30 mouse cellular contexts compared by ENCODE assay signal in the genomic region with DNA sequence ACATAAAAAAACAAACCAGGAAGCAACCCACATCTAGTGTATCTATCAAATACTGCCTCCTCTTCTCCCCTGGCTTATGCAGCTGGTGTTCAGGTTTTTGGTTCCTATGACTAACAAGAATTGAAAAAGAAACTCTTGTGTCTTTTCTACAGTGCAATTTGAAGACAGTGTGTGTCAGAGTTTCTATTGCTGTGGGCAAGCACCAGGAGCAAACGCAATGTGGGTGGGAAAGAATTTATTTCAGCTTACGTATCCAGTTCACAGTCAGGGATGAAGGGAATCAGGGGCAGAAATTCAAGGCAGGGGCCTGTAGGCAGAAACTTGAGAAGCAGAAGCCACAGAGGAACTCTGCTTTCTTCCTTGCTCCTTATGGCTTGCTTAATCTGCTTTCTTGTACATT.
"Had no signal": no experiment of that assay in that cellular context is flagged by ENCODE, and none has a peak within 500 bp of the region (broad histone marks: within the 10 kb centered on the region; RNA-seq: fewer than 3 reads in every experiment).

No protein-coding gene starts in this region.

- H3K9ac ChIP-seq: limb, embryonic 12.5 days; limb, embryonic 13.5 days; limb, embryonic 15.5 days; liver, embryonic 12.5 days; liver, embryonic 13.5 days; liver, embryonic 14.5 days; liver, embryonic 15.5 days; liver, postnatal 0 days; lung, embryonic 14.5 days; lung, embryonic 15.5 days; midbrain, embryonic 12.5 days; midbrain, embryonic 13.5 days; midbrain, embryonic 15.5 days had no signal

- H3K4me1 ChIP-seq: limb, embryonic 10.5 days; limb, embryonic 12.5 days; limb, embryonic 13.5 days; limb, embryonic 15.5 days; liver, embryonic 12.5 days; liver, embryonic 13.5 days; liver, embryonic 15.5 days; lung, embryonic 15.5 days; megakaryocyte, embryonic 14.5 days; midbrain, embryonic 12.5 days; midbrain, embryonic 15.5 days had no signal

- H3K27me3 ChIP-seq: limb, embryonic 12.5 days; limb, embryonic 13.5 days; limb, embryonic 15.5 days; liver, embryonic 12.5 days; liver, embryonic 13.5 days; liver, embryonic 15.5 days; lung, embryonic 15.5 days; megakaryocyte, embryonic 14.5 days; midbrain, embryonic 12.5 days; midbrain, embryonic 13.5 days; midbrain, embryonic 15.5 days had no signal

- ATAC-seq: liver, embryonic 12.5 days; liver, postnatal 0 days; lung, postnatal 0 days; midbrain, embryonic 13.5 days; midbrain, embryonic 15.5 days; midbrain, embryonic 16.5 days had no signal

- H3K9me3 ChIP-seq: limb, embryonic 10.5 days; limb, embryonic 12.5 days; limb, embryonic 13.5 days; limb, embryonic 15.5 days; liver, embryonic 12.5 days; liver, embryonic 13.5 days; liver, embryonic 15.5 days; lung, embryonic 15.5 days; megakaryocyte, embryonic 14.5 days; midbrain, embryonic 10.5 days; midbrain, embryonic 12.5 days; midbrain, embryonic 13.5 days; midbrain, embryonic 15.5 days had no signal

- H3K4me3 ChIP-seq: limb, embryonic 10.5 days; limb, embryonic 12.5 days; limb, embryonic 13.5 days; limb, embryonic 15.5 days; liver, embryonic 12.5 days; liver, embryonic 13.5 days; liver, embryonic 15.5 days; lung, embryonic 15.5 days; megakaryocyte, embryonic 14.5 days; midbrain, embryonic 10.5 days; midbrain, embryonic 12.5 days; midbrain, embryonic 13.5 days; midbrain, embryonic 15.5 days; myocyte had no signal

- H3K36me3 ChIP-seq: limb, embryonic 10.5 days; limb, embryonic 12.5 days; limb, embryonic 13.5 days; limb, embryonic 15.5 days; liver, embryonic 12.5 days; liver, embryonic 13.5 days; liver, embryonic 15.5 days; lung, embryonic 15.5 days; midbrain, embryonic 10.5 days; midbrain, embryonic 12.5 days; midbrain, embryonic 13.5 days; midbrain, embryonic 15.5 days had no signal

- H3K27ac ChIP-seq: limb, embryonic 10.5 days; limb, embryonic 12.5 days; limb, embryonic 13.5 days; limb, embryonic 15.5 days; liver, embryonic 12.5 days; liver, embryonic 13.5 days; liver, embryonic 14.5 days; liver, embryonic 15.5 days; lung, embryonic 15.5 days; macrophage; midbrain, embryonic 10.5 days; midbrain, embryonic 12.5 days; midbrain, embryonic 13.5 days; midbrain, embryonic 15.5 days had no signal

- DNase-seq: left cerebral cortex, postnatal 4 days; liver; liver, embryonic 13.5 days; liver, postnatal 0 days; lung, adult 18-20 months; lung, adult 2 months; lung, embryonic 14.5 days; lung, postnatal 10 days; lung, postnatal 14 days; lung, postnatal 36 days; midbrain, embryonic 14.5 days had no signal

- H3K4me2 ChIP-seq: limb, embryonic 12.5 days; limb, embryonic 13.5 days; limb, embryonic 15.5 days; liver, embryonic 11.5 days; liver, embryonic 12.5 days; liver, embryonic 13.5 days; liver, embryonic 15.5 days; lung, embryonic 14.5 days; lung, embryonic 15.5 days; midbrain, embryonic 11.5 days; midbrain, embryonic 12.5 days; midbrain, embryonic 13.5 days; midbrain, embryonic 15.5 days had no signal
